Mouse (Mus musculus) spleen, adult 2 months (tissue): ENCODE results near the gene Phc3.

ENCODE experiments used
- CTCF ChIP-seq: fragments of 200-500 bp; IDR thresholded peaks from 2 replicates; pipeline ENCODE4 v1.5.1; 2011; ENCODE audit warnings: mild to moderate bottlenecking, inconsistent platforms; ENCODE audit not compliant: insufficient read depth, insufficient read length, insufficient replicate concordance; ENCODE audit errors: extremely low read depth
- POLR2A ChIP-seq: fragments of 200-500 bp; IDR thresholded peaks from 2 replicates; pipeline ENCODE4 v1.6.1; 2011; ENCODE audit warnings: low read depth, low read length, inconsistent platforms

- TF ChIP-seq CTCF (no peak), POLR2A (no peak)
Observed at GRCm38 (mm10) chr3:30860705-30861104, 108.5 kb downstream of the Phc3 start.
